In genomic region chr1:106685702-106686101, GRCm38 (mm10) we compare ENCODE assay signal across 20 mouse cellular contexts. TPM values are rescaled to one million over a fixed set of nuclear protein-coding genes. Genes with fewer than 3 reads are reported as not detected.
DNase-seq lines count a peak whose midpoint lies in the region; ATAC-seq and TF ChIP-seq lines count a peak whose summit lies in the region.
"Had no signal": no experiment of that assay in that cellular context is flagged by ENCODE, and none has a peak within 500 bp of the region (broad histone marks: within the 10 kb centered on the region; RNA-seq: fewer than 3 reads in every experiment).

No protein-coding gene starts in this region.

- intact Hi-C loops in heart, postnatal 25 days (cut with DNase I), result no loop called here

- no peak for ATAC-seq in CD4-positive, CD25-positive, alpha-beta regulatory T cell, adult 4 months
- ATAC-seq: forebrain, embryonic 13.5 days; intestine, embryonic 16.5 days; Patski had no signal

- no peaks in the 10 kb centered on the region for H3K27me3 ChIP-seq in spleen, adult 2 months (ENCODE audit: control insufficient read depth, insufficient read depth, low read length)
- no peaks in the 10 kb centered on the region for H3K27me3 ChIP-seq in cerebellum, adult 2 months (ENCODE audit: control insufficient read depth, insufficient read depth, low read length)
- H3K27me3 ChIP-seq: embryonic facial prominence, embryonic 13.5 days; forebrain, embryonic 13.5 days; heart, embryonic 15.5 days; Patski had no signal

- TF ChIP-seq CTCF in spleen, adult 2 months (IDR thresholded peaks at IDR 0.05; ENCODE audit: extremely low read depth, insufficient read depth, insufficient read length, insufficient replicate concordance), result no peak
- no peak for TF ChIP-seq CTCF in brain, embryonic 14.5 days (IDR thresholded peaks at IDR 0.05; ENCODE audit: borderline replicate concordance, extremely low read depth, insufficient read depth, insufficient read length)
- no peak for TF ChIP-seq CTCF in cerebellum, adult 2 months (IDR thresholded peaks at IDR 0.05; ENCODE audit: borderline replicate concordance, insufficient read depth, low read depth, low read length)

- TF ChIP-seq POLR2A in spleen, adult 2 months (IDR thresholded peaks at IDR 0.05; ENCODE audit: low read depth, low read length), result no peak
- no peak for TF ChIP-seq POLR2A in brain, embryonic 14.5 days (IDR thresholded peaks at IDR 0.05; ENCODE audit: borderline replicate concordance, extremely low read depth, insufficient read depth, insufficient read length, poor library complexity, severe bottlenecking)
- TF ChIP-seq POLR2A in cerebellum, adult 2 months (IDR thresholded peaks at IDR 0.05; ENCODE audit: borderline replicate concordance, insufficient read depth, low read length), result no peak

- peaks cover 22% of the 10 kb centered on the region for H3K4me1 ChIP-seq in spleen, adult 2 months (ENCODE audit: control insufficient read depth, insufficient read depth, insufficient read length)
- H3K4me1 ChIP-seq in cerebellum, adult 2 months (ENCODE audit: control insufficient read depth, insufficient read depth, low read length), result no peaks in the 10 kb centered on the region
- H3K4me1 ChIP-seq: embryonic facial prominence, embryonic 13.5 days; hindbrain, embryonic 10.5 days had no signal

- no peak overlapping the region for H3K27ac ChIP-seq in spleen, adult 2 months (ENCODE audit: insufficient read depth, low read length)
- H3K27ac ChIP-seq in cerebellum, adult 2 months (ENCODE audit: insufficient read depth, low read length), result no peak overlapping the region
- H3K27ac ChIP-seq: embryonic facial prominence, embryonic 13.5 days; forebrain, embryonic 13.5 days; heart, embryonic 15.5 days; hindbrain, embryonic 10.5 days; hindbrain, embryonic 14.5 days had no signal

- H3K36me3 ChIP-seq in spleen, adult 2 months (ENCODE audit: control insufficient read depth, insufficient read depth, low read length), result no peaks in the 10 kb centered on the region
- H3K36me3 ChIP-seq: embryonic facial prominence, embryonic 13.5 days; heart, embryonic 15.5 days; hindbrain, embryonic 10.5 days had no signal

- DNase-seq in CD4-positive, CD25-positive, alpha-beta regulatory T cell, adult 2 months (ENCODE audit: low read depth, low spot score), result peak; percentile 64
- peak; percentile 35 to 39 for DNase-seq in spleen, adult 2 months (ENCODE audit: low read depth in 1 of 2, low spot score in 2 of 2)
- DNase-seq in spleen, postnatal 36 days (ENCODE audit: low spot score in 2 of 2), result no peak
- DNase-seq in brain, embryonic 14.5 days (ENCODE audit: low read depth), result peak; percentile 47
- DNase-seq in heart, postnatal 25 days (ENCODE audit: low spot score), result no peak
- no peak for DNase-seq in cerebellum, adult 2 months
- DNase-seq: adrenal gland, adult 8-10 months; cerebellum, adult 11-12 months; cerebellum, adult 9-11 months; cerebellum, postnatal 36 days; heart, adult 18-20 months; heart, postnatal 14 days had no signal

- 59% methylated on average over 2 of the region's 2 CpGs for WGBS in spleen, adult 2 months
- WGBS in cerebellum, adult 2 months, result 68% methylated on average over 2 of the region's 2 CpGs

- no peak overlapping the region for H3K4me3 ChIP-seq in spleen, adult 2 months (ENCODE audit: extremely low read depth, insufficient read depth, insufficient read length)
- H3K4me3 ChIP-seq in cerebellum, adult 2 months (replicated peaks; ENCODE audit: insufficient read depth, low read depth, low read length), result no peak overlapping the region
- H3K4me3 ChIP-seq: embryonic facial prominence, embryonic 13.5 days; forebrain, embryonic 13.5 days; heart, embryonic 15.5 days; hindbrain, embryonic 10.5 days had no signal

RNA-seq across cellular contexts. Expression of gene Bcl2, which starts 28.4 kb away (rescaled TPM):
- polyA plus RNA-seq in CD4-positive, CD25-positive, alpha-beta regulatory T cell, adult 4 months (2017; shearing (Covaris generic)), result 100 to 1,000 TPM; 167 to 170 TPM
- 10.6 and 16.7 TPM in 2 replicates for polyA plus RNA-seq in spleen, adult 2 months (2012; rRNA removed)
- 3.0 and 7.7 TPM in 2 replicates for polyA plus RNA-seq in brain, embryonic 14.5 days (2012; rRNA removed)
- total RNA-seq in heart, postnatal 25 days (2021), result 1 to 10 TPM; 3.7 to 4.4 TPM
- 3.9 and 4.6 TPM in 2 replicates for polyA plus RNA-seq in cerebellum, adult 2 months (2012; rRNA removed)

Comparison
In these comparisons a context has a peak if more than half of its experiments do, and no peak if none do; other contexts are left out.
1. DNase-seq: peak in CD4-positive, CD25-positive, alpha-beta regulatory T cell, adult 2 months (single experiment), spleen, adult 2 months (2 of 2) and brain, embryonic 14.5 days (single experiment); none in spleen, postnatal 36 days (0 of 2), heart, postnatal 25 days (single experiment) and cerebellum, adult 2 months (0 of 2).